Mouse (Mus musculus) thymus, adult 2 months (tissue): ENCODE results near the gene Gatc.

Experiments used
- CTCF ChIP-seq: fragments of 200-500 bp; IDR thresholded peaks from 2 replicates; pipeline ENCODE4 v1.5.1; 2012; ENCODE audit warnings: mild to moderate bottlenecking, control low read depth, low read length, moderate library complexity, borderline replicate concordance; ENCODE audit not compliant: control insufficient read depth, poor library complexity, insufficient read depth; ENCODE audit errors: extremely low read depth
- POLR2A ChIP-seq: fragments of 200-500 bp; IDR thresholded peaks from 2 replicates; pipeline ENCODE4 v1.6.1; 2012; ENCODE audit warnings: mild to moderate bottlenecking, low read length, control low read depth, moderate library complexity; ENCODE audit not compliant: control insufficient read depth, poor library complexity, insufficient read depth; ENCODE audit errors: extremely low read depth

- TF ChIP-seq CTCF (peak; percentile 93), POLR2A (no peak)
Observed at GRCm38 (mm10) chr5:115358872-115359271, 17.9 kb upstream of the Gatc start.
